Mouse (Mus musculus): ENCODE data around the gene AU040320. TPM values are rescaled to one million over a fixed set of nuclear protein-coding genes. Genes with fewer than 3 reads are reported as not detected.

Gene AU040320
- polyA plus RNA-seq, 1 experiment from 2014 or later: 24.1 TPM

DNA sequence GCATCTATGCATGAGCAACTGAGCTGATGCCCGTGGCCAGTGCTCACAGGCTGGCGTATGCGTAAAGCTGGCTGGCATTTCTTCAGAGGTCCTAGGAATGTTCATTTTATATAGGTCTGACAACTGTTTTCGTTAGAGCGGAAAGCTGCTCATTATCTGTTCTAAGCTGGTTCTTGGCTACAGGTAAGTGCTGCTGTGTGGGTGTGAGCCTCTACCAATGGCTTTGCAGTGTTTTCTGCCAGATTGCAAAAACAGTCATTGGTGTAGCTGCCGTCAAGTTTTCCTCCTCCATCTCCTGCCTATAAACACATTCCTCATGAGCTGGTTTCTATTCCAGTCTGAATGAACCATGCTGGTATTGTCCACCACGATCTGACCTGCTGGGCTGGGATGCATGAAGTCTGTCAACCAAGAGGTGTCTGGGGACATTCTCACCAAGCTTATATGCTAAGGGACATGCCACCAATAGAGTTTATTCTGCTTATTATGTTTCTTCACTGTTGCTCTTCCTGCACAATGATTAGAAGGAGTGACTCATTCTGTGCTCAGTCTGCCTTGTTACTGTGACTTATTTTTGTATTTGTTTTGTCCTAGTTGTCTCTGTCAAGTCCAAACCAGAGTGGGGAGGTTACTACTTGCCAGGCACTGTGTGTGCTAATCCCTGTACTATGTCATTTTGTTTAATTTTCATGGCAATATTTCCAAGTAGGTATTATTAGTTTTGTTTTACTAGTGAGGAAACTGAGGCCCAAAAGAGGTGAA lies 39.2 kb downstream of the AU040320 start:
- Histone ChIP-seq H3K9me3 (replicated peaks; ENCODE audit: control insufficient read depth, low read length) (no peaks in the 10 kb centered on the region; the same call in 1 of the 2 replicates), H3K4me1 (ENCODE audit: control insufficient read depth, insufficient read depth, low read length) (no peaks in the 10 kb centered on the region), H3K4me2 (ENCODE audit: low read depth, low read length) (no peak overlapping the region), H3K4me3 (replicated peaks; ENCODE audit: low read length) (no peak overlapping the region), H3K27me3 (ENCODE audit: control insufficient read depth, insufficient read depth, low read length) (no peaks in the 10 kb centered on the region), H3K27ac (ENCODE audit: low read length) (no peak overlapping the region), H3K36me3 (ENCODE audit: control insufficient read depth, insufficient read depth, low read length) (peaks cover 7% of the 10 kb centered on the region; the same call in 1 of the 2 replicates), H3K9ac (ENCODE audit: low read length) (no peak overlapping the region)
- WGBS: 82% methylated on average over 7 of the region's 7 CpGs
- no peak for ATAC-seq (ENCODE audit: insufficient read depth, low FRiP score)

DNA sequence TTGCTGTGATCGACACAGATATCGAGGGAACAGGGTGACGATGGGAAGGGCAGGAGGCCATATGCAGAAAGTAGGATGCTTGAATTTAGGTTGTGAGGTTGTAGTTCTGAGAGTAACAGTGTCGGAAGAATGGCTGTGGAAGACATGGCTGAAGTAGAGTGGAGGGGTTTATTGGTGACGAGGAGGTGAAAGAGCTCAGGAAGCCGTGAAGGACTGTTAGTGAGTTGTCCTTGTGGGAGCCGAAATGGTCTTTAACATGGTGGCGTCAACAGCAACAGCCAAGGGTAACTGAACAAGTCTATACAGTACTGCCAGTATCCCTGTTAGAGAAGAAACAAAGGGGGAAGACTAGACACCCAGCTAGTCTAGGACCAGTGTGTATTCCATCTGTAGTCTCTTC lies 48.8 kb downstream of the AU040320 start:
- H3K4me2 ChIP-seq (ENCODE audit: low read depth, low read length): no peak overlapping the region
- no peak overlapping the region for H3K4me3 ChIP-seq (replicated peaks; ENCODE audit: low read length)
- H3K36me3 ChIP-seq (ENCODE audit: control insufficient read depth, insufficient read depth, low read length): no peaks in the 10 kb centered on the region
- no peak overlapping the region for H3K27ac ChIP-seq (ENCODE audit: low read length)
- no peak for ATAC-seq (ENCODE audit: insufficient read depth, low FRiP score)
- no peak overlapping the region for H3K9ac ChIP-seq (ENCODE audit: low read length)
- no peaks in the 10 kb centered on the region; the same call in 1 of the 2 replicates for H3K4me1 ChIP-seq (ENCODE audit: control insufficient read depth, insufficient read depth, low read length)
- H3K27me3 ChIP-seq (ENCODE audit: control insufficient read depth, insufficient read depth, low read length): no peaks in the 10 kb centered on the region
- no peaks in the 10 kb centered on the region for H3K9me3 ChIP-seq (replicated peaks; ENCODE audit: control insufficient read depth, low read length)
- WGBS: 93% methylated on average over 8 of the region's 8 CpGs

DNA sequence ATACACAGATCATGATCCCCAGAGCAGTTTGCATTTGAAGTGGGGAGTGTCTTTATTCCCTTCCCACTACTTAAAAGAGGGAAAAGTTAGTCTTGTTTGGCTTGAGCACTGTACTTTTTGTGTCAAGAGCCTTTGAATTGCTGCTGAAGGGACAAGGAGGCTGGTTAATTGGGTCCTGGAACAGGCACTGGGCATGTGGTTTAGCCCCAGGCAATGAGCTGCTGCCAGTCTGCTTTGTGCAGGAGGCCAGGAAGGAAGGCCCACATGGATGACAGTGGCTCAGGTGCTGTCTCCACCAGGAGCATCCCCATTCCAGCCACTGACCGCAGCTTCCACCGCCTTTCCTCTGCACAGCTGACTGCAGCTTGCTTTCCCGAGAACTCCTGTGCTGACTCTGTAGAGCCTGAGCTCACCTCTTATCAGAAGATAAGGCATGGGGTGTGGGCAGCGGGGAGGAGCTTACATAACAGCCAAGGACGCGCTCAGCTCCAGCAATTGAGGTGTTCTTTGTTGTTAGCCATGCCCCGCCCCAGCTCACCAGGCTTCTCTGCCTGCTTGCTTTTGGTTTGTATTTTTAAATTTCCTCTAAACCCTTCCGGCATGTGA lies 50.0 kb downstream of the AU040320 start:
- Histone ChIP-seq H3K27me3 (ENCODE audit: control insufficient read depth, insufficient read depth, low read length) (no peaks in the 10 kb centered on the region), H3K9ac (ENCODE audit: low read length) (no peak overlapping the region), H3K36me3 (ENCODE audit: control insufficient read depth, insufficient read depth, low read length) (no peaks in the 10 kb centered on the region), H3K27ac (ENCODE audit: low read length) (no peak overlapping the region), H3K4me3 (replicated peaks; ENCODE audit: low read length) (no peak overlapping the region), H3K9me3 (replicated peaks; ENCODE audit: control insufficient read depth, low read length) (no peaks in the 10 kb centered on the region), H3K4me2 (ENCODE audit: low read depth, low read length) (no peak overlapping the region), H3K4me1 (ENCODE audit: control insufficient read depth, insufficient read depth, low read length) (no peaks in the 10 kb centered on the region; the same call in 1 of the 2 replicates)
- peak; percentile 93 for ATAC-seq (ENCODE audit: insufficient read depth, low FRiP score)
- 29% methylated on average over 8 of the region's 8 CpGs for WGBS

DNA sequence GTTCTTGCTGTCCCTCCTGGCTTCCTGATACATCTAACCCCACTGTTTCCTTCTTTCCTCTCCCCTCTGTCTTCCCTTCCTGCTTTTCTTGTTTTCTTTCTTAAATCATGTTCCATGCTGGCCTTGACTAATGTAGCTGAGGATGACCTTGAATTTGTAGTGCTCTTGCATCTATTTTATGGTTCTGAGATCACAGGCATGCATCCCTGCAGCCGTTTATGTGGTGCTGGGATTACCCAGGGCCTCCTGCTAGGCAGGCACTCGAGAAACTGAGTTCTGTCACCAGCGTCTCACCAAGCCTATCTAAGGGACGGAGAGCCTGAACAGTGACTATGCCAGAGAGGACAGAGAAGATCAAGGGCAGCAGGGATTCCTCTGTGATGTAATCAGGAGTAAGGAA lies 52.4 kb downstream of the AU040320 start:
- Histone ChIP-seq H3K36me3 (ENCODE audit: control insufficient read depth, insufficient read depth, low read length) (no peaks in the 10 kb centered on the region), H3K27me3 (ENCODE audit: control insufficient read depth, insufficient read depth, low read length) (no peaks in the 10 kb centered on the region)
- WGBS: 71% methylated on average over 4 of the region's 4 CpGs

DNA sequence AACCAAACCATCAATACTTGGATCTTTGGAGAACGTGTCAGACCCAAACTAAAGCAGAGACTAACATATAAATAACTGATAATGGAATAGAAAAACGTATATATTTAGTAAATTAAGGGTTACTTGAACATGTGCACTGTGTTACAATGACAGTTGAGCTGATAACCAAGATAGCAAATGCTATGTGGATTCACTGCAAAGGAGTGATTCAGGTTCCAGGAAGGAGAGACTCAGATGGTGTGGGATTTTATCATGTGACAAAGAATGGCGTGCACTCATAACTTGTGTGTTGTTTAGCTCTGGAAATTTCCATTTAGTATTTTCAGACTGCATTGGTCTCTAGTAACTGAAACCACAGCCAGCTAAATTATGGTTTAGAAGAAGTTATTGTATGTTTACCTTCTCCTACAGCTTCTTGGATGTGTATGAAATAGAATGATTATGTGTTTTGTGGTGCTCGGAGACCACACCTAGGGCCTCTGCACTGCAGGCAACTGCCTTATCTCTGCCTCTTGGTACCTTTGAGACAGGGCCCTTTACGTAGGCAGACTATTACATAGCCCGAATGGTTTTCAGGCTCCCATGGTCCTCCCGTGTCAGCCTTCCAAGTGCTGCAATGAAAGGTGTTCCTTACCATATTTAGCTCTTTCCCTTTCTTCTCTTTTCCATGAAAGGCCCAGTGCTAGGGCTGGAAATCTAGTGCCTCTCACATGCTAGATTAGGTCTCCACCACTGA lies 53.5 kb downstream of the AU040320 start:
- 74% methylated on average over 7 of the region's 7 CpGs for WGBS
- H3K9me3 ChIP-seq (replicated peaks; ENCODE audit: control insufficient read depth, low read length): no peaks in the 10 kb centered on the region

More for the DNA sequence above, 52.4 kb downstream of the AU040320 start:
- Histone ChIP-seq H3K4me1 (ENCODE audit: control insufficient read depth, insufficient read depth, low read length) (no peaks in the 10 kb centered on the region; the same call in 1 of the 2 replicates), H3K4me2 (ENCODE audit: low read depth, low read length) (no peak overlapping the region), H3K9me3 (replicated peaks; ENCODE audit: control insufficient read depth, low read length) (no peaks in the 10 kb centered on the region), H3K27ac (ENCODE audit: low read length) (no peak overlapping the region), H3K9ac (ENCODE audit: low read length) (no peak overlapping the region), H3K4me3 (replicated peaks; ENCODE audit: low read length) (no peak overlapping the region)
- no peak for ATAC-seq (ENCODE audit: insufficient read depth, low FRiP score)

DNA sequence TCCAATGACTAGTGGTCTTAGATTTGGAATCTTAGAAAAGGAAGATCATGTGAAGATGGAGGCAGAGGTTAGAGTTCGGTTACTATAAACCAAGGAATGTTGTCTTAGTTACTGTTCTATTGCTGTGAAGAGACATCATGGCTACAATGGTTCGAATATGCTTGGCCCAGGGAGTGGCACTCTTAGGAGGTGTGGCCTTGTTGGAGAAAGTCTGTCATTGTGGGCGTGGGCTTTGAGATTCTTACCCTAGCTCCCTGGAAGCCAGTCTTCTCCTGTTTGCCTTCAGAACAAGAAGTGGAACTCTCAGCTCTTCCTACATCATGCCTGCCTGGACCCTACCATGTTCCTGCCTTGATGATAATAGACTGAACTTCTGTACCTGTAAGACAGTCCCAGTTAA lies 57.2 kb downstream of the AU040320 start:
- Histone ChIP-seq H3K27me3 (ENCODE audit: control insufficient read depth, insufficient read depth, low read length) (no peaks in the 10 kb centered on the region), H3K4me3 (replicated peaks; ENCODE audit: low read length) (no peak overlapping the region), H3K27ac (ENCODE audit: low read length) (no peak overlapping the region), H3K9ac (ENCODE audit: low read length) (no peak overlapping the region), H3K36me3 (ENCODE audit: control insufficient read depth, insufficient read depth, low read length) (0 out of 2 replicates have a peak, but pooled peaks cover 6% of the 10 kb centered on the region), H3K9me3 (replicated peaks; ENCODE audit: control insufficient read depth, low read length) (no peaks in the 10 kb centered on the region), H3K4me2 (ENCODE audit: low read depth, low read length) (no peak overlapping the region), H3K4me1 (ENCODE audit: control insufficient read depth, insufficient read depth, low read length) (no peaks in the 10 kb centered on the region)
- WGBS: 90% methylated on average over 3 of the region's 3 CpGs
- no peak for ATAC-seq (ENCODE audit: insufficient read depth, low FRiP score)

More for the DNA sequence above, 53.5 kb downstream of the AU040320 start:
- ATAC-seq (ENCODE audit: insufficient read depth, low FRiP score): peak; percentile 35; the same call in 1 of the 2 replicates
- Histone ChIP-seq H3K9ac (ENCODE audit: low read length) (no peak overlapping the region), H3K27me3 (ENCODE audit: control insufficient read depth, insufficient read depth, low read length) (no peaks in the 10 kb centered on the region), H3K27ac (ENCODE audit: low read length) (no peak overlapping the region), H3K36me3 (ENCODE audit: control insufficient read depth, insufficient read depth, low read length) (0 out of 2 replicates have a peak, but pooled peaks cover 6% of the 10 kb centered on the region), H3K4me1 (ENCODE audit: control insufficient read depth, insufficient read depth, low read length) (no peaks in the 10 kb centered on the region; the same call in 1 of the 2 replicates), H3K4me2 (ENCODE audit: low read depth, low read length) (no peak overlapping the region), H3K4me3 (replicated peaks; ENCODE audit: low read length) (no peak overlapping the region)

DNA sequence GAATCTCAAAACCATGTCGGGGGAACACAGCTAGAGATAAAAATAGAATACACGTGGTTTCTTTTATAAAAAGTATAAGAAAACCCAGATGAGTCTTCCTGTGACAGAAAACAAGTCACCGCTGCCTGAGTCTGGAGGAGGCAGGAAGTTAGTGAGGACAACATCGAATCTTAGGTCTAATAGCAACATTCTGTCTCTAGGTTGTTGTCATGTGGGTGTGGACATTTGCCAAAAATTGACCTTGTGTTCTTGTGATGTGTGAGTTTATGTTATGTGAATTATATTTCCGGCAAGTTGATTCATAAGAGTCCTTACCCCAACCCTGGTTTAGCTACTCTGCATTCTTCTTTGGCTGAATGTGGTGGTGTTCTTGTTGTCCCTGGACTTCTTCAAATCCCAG lies 59.9 kb downstream of the AU040320 start:
- Histone ChIP-seq H3K4me3 (replicated peaks; ENCODE audit: low read length) (no peak overlapping the region), H3K27me3 (ENCODE audit: control insufficient read depth, insufficient read depth, low read length) (no peaks in the 10 kb centered on the region), H3K4me2 (ENCODE audit: low read depth, low read length) (no peak overlapping the region), H3K4me1 (ENCODE audit: control insufficient read depth, insufficient read depth, low read length) (no peaks in the 10 kb centered on the region), H3K27ac (ENCODE audit: low read length) (no peak overlapping the region), H3K36me3 (ENCODE audit: control insufficient read depth, insufficient read depth, low read length) (0 out of 2 replicates have a peak, but pooled peaks cover 6% of the 10 kb centered on the region), H3K9ac (ENCODE audit: low read length) (no peak overlapping the region), H3K9me3 (replicated peaks; ENCODE audit: control insufficient read depth, low read length) (no peaks in the 10 kb centered on the region)
- ATAC-seq (ENCODE audit: insufficient read depth, low FRiP score): no peak
- WGBS: 67% methylated on average over 5 of the region's 5 CpGs

DNA sequence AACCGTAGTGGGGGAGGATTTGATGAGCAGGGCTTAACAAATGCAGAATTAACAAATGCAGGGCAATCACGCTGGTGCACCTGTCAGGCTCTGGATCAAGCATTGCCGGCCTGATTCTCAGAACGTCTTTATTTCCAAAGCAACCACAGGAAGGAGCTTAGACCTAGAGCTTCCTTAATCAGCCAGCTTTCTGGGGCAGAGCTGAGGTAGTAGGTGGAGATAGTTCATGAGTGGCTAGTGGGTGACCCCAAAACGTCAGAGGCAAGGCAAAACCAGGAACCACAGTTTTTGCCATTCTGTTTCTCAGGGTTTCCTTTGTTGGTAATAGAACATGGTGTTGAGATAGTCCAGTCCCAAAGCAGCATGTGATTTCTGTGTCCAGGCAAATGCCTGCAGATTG lies 61.5 kb downstream of the AU040320 start:
- 0 out of 2 replicates have a peak, but pooled peaks cover 6% of the 10 kb centered on the region for H3K36me3 ChIP-seq (ENCODE audit: control insufficient read depth, insufficient read depth, low read length)
- ATAC-seq (ENCODE audit: insufficient read depth, low FRiP score): no peak
- H3K4me3 ChIP-seq (replicated peaks; ENCODE audit: low read length): no peak overlapping the region
- no peak overlapping the region for H3K4me2 ChIP-seq (ENCODE audit: low read depth, low read length)
- no peaks in the 10 kb centered on the region for H3K4me1 ChIP-seq (ENCODE audit: control insufficient read depth, insufficient read depth, low read length)
- no peaks in the 10 kb centered on the region for H3K9me3 ChIP-seq (replicated peaks; ENCODE audit: control insufficient read depth, low read length)
- H3K9ac ChIP-seq (ENCODE audit: low read length): no peak overlapping the region
- no peak overlapping the region for H3K27ac ChIP-seq (ENCODE audit: low read length)
- WGBS: 66% methylated on average over 5 of the region's 5 CpGs
- H3K27me3 ChIP-seq (ENCODE audit: control insufficient read depth, insufficient read depth, low read length): no peaks in the 10 kb centered on the region
